Mouse (Mus musculus) limb, embryonic 14.5 days (tissue): Measurements from ENCODE around the gene Zfp607a. TPM values are rescaled to one million over a fixed set of nuclear protein-coding genes. Genes with fewer than 3 reads are reported as not detected.
"Not testable (repeated sequence)": the region's sequence is repeated elsewhere in the genome, so short reads cannot be mapped to it uniquely, and the experiment has no call there.

ENCODE experiments used
- ATAC-seq: fragments of 200-750 bp; cut with Nextera tagmentation; 2 replicates; pipeline ENCODE4 v1.8.0; 2017; ENCODE audit warnings: low read depth, moderate number of reproducible peaks, moderate TSS enrichment; ENCODE audit not compliant: low FRiP score
- DNase-seq: peaks from one replicate; pipeline ENCODE4 v3.0.0-alpha.2; 2015; ENCODE audit warnings: low spot score
- H3K27ac ChIP-seq: fragments of 300-500 bp; sonication (generic); replicated peaks from 2 replicates; pipeline ENCODE4 v1.5.1; 2014; ENCODE audit warnings: low read depth, mild to moderate bottlenecking, low read length, moderate library complexity, mixed read lengths
- H3K27me3 ChIP-seq: fragments of 300-500 bp; sonication (generic); 2 replicates; pipeline ENCODE4 v1.6.1; 2014; ENCODE audit warnings: low read length, mixed read lengths; ENCODE audit not compliant: control insufficient read depth, insufficient read depth
- H3K36me3 ChIP-seq: fragments of 300-500 bp; sonication (generic); 2 replicates; pipeline ENCODE4 v1.6.1; 2014; ENCODE audit warnings: mild to moderate bottlenecking, low read length, moderate library complexity, mixed read lengths; ENCODE audit not compliant: control insufficient read depth, insufficient read depth
- H3K4me1 ChIP-seq: fragments of 300-500 bp; sonication (generic); 2 replicates; pipeline ENCODE4 v1.6.1; 2014; ENCODE audit warnings: antibody characterized with exemption, low read length, mixed read lengths; ENCODE audit not compliant: control insufficient read depth, insufficient read depth
- H3K4me2 ChIP-seq: fragments of 300-500 bp; sonication (generic); replicated peaks from 2 replicates; pipeline ENCODE4 v1.6.1; 2014; ENCODE audit warnings: low read depth, mild to moderate bottlenecking, low read length, moderate library complexity; ENCODE audit not compliant: severe bottlenecking
- H3K4me3 ChIP-seq: fragments of 300-500 bp; sonication (generic); replicated peaks from 2 replicates; pipeline ENCODE4 v1.5.1; 2014; ENCODE audit warnings: low read length
- H3K9ac ChIP-seq: fragments of 300-500 bp; sonication (generic); 2 replicates; pipeline ENCODE4 v1.6.1; 2014; ENCODE audit warnings: mild to moderate bottlenecking, low read depth, low read length, moderate library complexity; ENCODE audit not compliant: severe bottlenecking
- H3K9me3 ChIP-seq: fragments of 300-500 bp; sonication (generic); 2 replicates; pipeline ENCODE4 v1.6.1; 2016; ENCODE audit warnings: low read length; ENCODE audit not compliant: control insufficient read depth
- POLR2A ChIP-seq: fragments of 200-500 bp; IDR thresholded peaks from 2 replicates; pipeline ENCODE4 v1.8.0; 2012; ENCODE audit warnings: inconsistent platforms, mild to moderate bottlenecking, moderate library complexity, borderline replicate concordance; ENCODE audit not compliant: insufficient read depth, insufficient read length; ENCODE audit errors: extremely low read depth
- WGBS: fragments of 180-500 bp; shearing (Covaris S2); extraction: QIAGEN DNeasy Blood & Tissue Kit; methylation state at CpG from one replicate; pipeline ENCODE4 v1.1.7; 2014; 5-methylcytosine and 5-hydroxymethylcytosine counted together
- polyA plus RNA-seq, 2 experiments: library from polyadenylated mRNA; depleted of rRNA in 1 of 2; stranded (reverse) in 1 of 2; unstranded in 1 of 2; fragments of >200 nt; fragmentation: Nextera tagmentation in 1 of 2; extraction: Ambion mirVana in 1 of 2; gene quantifications; 2 replicates each; pipeline versions ENCODE4 v1.2.1 to v1.2.3; 2012 to 2014

The Zfp607a gene
- polyA plus RNA-seq, 2 experiments: 2.3 to 3.2 TPM

DNA sequence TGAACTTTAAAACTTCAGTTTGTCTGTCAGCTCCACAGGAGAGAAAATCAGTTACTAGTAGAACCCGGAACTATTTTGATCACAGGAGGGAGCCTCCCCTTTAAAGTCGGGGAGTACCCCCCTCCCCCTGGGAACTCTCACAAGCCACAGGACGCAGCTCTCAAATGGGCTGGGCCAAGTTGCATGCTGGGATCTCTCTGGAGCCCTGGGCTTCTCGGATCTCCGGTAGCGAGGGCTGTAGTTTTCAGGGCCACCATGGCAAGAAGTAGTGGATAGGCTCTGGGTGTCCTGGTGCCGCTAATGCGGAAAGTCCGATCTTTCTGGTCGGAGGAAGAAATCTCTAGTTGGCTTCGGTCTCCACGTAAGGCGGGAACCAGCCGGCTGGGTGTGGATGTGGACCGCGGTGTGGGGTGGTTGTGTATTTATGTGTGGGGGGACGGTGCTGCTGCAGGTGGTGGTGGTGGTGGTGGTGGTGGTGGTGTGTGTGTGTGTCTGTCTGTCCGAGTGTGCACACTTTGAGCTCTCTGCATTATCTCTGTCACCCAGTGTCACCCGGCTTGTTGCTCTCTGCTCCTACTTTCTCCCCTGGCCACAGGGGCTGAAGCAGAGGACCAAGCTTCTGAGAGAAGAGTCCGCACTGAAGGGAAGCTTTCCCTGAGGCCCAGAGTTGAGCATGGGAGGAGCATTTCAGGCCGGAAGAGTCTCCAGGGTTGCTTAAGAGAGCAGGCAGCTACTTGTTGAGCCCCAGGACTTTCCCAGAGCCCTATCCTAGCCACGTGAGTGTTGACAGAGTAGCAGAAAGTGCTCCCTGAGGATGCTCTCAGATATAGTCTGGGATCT, 3.3 kb downstream of the Zfp607a start:
- TF ChIP-seq POLR2A: no peak
- H3K9me3 ChIP-seq: no peaks in the 10 kb centered on the region
- peak overlapping the region; percentile 73 for H3K27ac ChIP-seq
- DNase-seq (peak; percentile 64), ATAC-seq (peak; percentile 87)
- peak overlapping the region; percentile 58 for H3K4me3 ChIP-seq
- peaks cover 15% of the 10 kb centered on the region; the same call in 1 of the 2 replicates for H3K36me3 ChIP-seq
- H3K4me1 ChIP-seq: peaks cover 5% of the 10 kb centered on the region
- 0% methylated on average over 21 of the region's 22 CpGs for WGBS
- no peaks in the 10 kb centered on the region for H3K27me3 ChIP-seq
- peak overlapping the region; percentile 68 for H3K9ac ChIP-seq
- H3K4me2 ChIP-seq: peak overlapping the region; percentile 59

DNA sequence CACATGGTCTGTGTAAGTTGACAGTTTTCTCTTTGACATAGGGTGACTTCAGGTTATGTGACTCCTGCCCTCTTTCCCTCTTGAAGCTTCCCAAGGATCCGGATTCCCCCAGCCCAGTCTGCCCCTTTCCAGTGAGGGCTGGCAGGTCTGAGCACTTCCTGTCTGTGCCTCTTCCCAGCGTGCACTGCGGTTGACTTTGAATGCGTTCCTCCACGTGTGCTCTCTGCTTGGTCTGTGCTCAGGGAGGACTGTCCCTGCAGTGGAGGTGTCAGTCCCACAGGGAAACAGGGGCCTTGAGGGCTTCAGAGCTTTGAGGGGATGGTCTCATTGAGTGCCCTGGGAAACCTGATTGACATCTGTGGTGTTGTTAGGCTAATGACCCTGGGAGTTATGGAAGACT, 5.3 kb downstream of the Zfp607a start:
- H3K9ac ChIP-seq, DNase-seq, H3K27me3 ChIP-seq, H3K27ac ChIP-seq, H3K9me3 ChIP-seq, H3K4me1 ChIP-seq, ATAC-seq, H3K4me3 ChIP-seq, H3K4me2 ChIP-seq: not testable (repeated sequence)
- WGBS: 86% methylated on average over 5 of the region's 5 CpGs
- H3K36me3 ChIP-seq: peaks cover 23% of the 10 kb centered on the region

GRCm38 (mm10) chr7:27881721-27882120, 24.4 kb downstream of the Zfp607a start:
- peaks cover 30% of the 10 kb centered on the region for H3K36me3 ChIP-seq

GRCm38 (mm10) chr7:27900601-27901000, 43.3 kb downstream of the Zfp607a start:
- no peaks in the 10 kb centered on the region for H3K27me3 ChIP-seq
- H3K27ac ChIP-seq: no peak overlapping the region
- 0 out of 2 replicates have a peak, but pooled peaks cover 9% of the 10 kb centered on the region for H3K9me3 ChIP-seq
- no peak overlapping the region for H3K4me2 ChIP-seq
- H3K9ac ChIP-seq: no peak overlapping the region
- H3K4me1 ChIP-seq: no peaks in the 10 kb centered on the region
- no peak overlapping the region for H3K4me3 ChIP-seq
- no peaks in the 10 kb centered on the region for H3K36me3 ChIP-seq
- DNase-seq (no peak), ATAC-seq (no peak)
- 87% methylated on average over 4 of the region's 4 CpGs for WGBS
- no peak for TF ChIP-seq POLR2A

More at GRCm38 (mm10) chr7:27881721-27882120, 24.4 kb downstream of the Zfp607a start:
- H3K9ac ChIP-seq: no peak overlapping the region
- no peak for TF ChIP-seq POLR2A
- ATAC-seq (no peak), DNase-seq (no peak)
- 91% methylated on average over 4 of the region's 4 CpGs for WGBS
- H3K27me3 ChIP-seq: no peaks in the 10 kb centered on the region
- no peaks in the 10 kb centered on the region for H3K9me3 ChIP-seq
- no peak overlapping the region for H3K4me2 ChIP-seq
- H3K27ac ChIP-seq: no peak overlapping the region
- H3K4me3 ChIP-seq: no peak overlapping the region
- no peaks in the 10 kb centered on the region for H3K4me1 ChIP-seq

GRCm38 (mm10) chr7:27905061-27905848, 47.9 kb downstream of the Zfp607a start:
- DNase-seq: peak; percentile 12

GRCm38 (mm10) chr7:27910952-27911351, 53.6 kb downstream of the Zfp607a start:
- WGBS: 96% methylated on average over 3 of the region's 4 CpGs
- H3K9me3 ChIP-seq, DNase-seq, ATAC-seq, H3K4me3 ChIP-seq, H3K9ac ChIP-seq, H3K27ac ChIP-seq, H3K4me1 ChIP-seq, H3K4me2 ChIP-seq, H3K27me3 ChIP-seq: not testable (repeated sequence)
- H3K36me3 ChIP-seq: peaks cover 13% of the 10 kb centered on the region

More at GRCm38 (mm10) chr7:27905061-27905848, 47.9 kb downstream of the Zfp607a start:
- 68% methylated on average over 11 of the region's 11 CpGs for WGBS
- no peak overlapping the region for H3K27ac ChIP-seq
- H3K9ac ChIP-seq: no peak overlapping the region
- H3K4me1 ChIP-seq: no peaks in the 10 kb centered on the region
- no peaks in the 10 kb centered on the region for H3K36me3 ChIP-seq
- H3K27me3 ChIP-seq: no peaks in the 10 kb centered on the region
- TF ChIP-seq POLR2A: no peak
- 0 out of 2 replicates have a peak, but pooled peaks cover 9% of the 10 kb centered on the region for H3K9me3 ChIP-seq
- H3K4me3 ChIP-seq: no peak overlapping the region
- ATAC-seq: no peak
- H3K4me2 ChIP-seq: no peak overlapping the region

GRCm38 (mm10) chr7:27927041-27927440, 69.7 kb downstream of the Zfp607a start:
- H3K4me1 ChIP-seq, H3K4me2 ChIP-seq, H3K9ac ChIP-seq, H3K9me3 ChIP-seq, H3K4me3 ChIP-seq, H3K27ac ChIP-seq, ATAC-seq, H3K27me3 ChIP-seq, DNase-seq: not testable (repeated sequence)
- WGBS: 40% methylated on average over 4 of the region's 4 CpGs
- H3K36me3 ChIP-seq: peaks cover 12% of the 10 kb centered on the region
